Mouse (Mus musculus) neutrophil, adult 65 days (primary cell): Measurements from ENCODE around the gene Suclg2. TPM values are rescaled to one million over a fixed set of nuclear protein-coding genes. Genes with fewer than 3 reads are reported as not detected.

Experiments
- total RNA-seq: library from RNA; stranded (reverse); gene quantifications from 2 replicates; pipeline ENCODE4 v1.2.4, GENCODE M21; 2023

Gene Suclg2
- total RNA-seq = 4.4 and 7.1 TPM in 2 replicates

GRCm38 (mm10) chr6:95718031-95718968 is at the start of gene Suclg2:
Gene Suclg2 (minus strand): TSS chr6:95718800.

